Mouse (Mus musculus) WW6 (cell line): Measurements from ENCODE around the gene Hist1h4j.
"Not testable (repeated sequence)": the region's sequence is repeated elsewhere in the genome, so short reads cannot be mapped to it uniquely, and the experiment has no call there.

Experiments
- DNase-seq: peaks from one replicate; pipeline ENCODE4 v3.0.0-alpha.2; 2013; ENCODE audit warnings: low read depth, low spot score

Gene Hist1h4j

DNA sequence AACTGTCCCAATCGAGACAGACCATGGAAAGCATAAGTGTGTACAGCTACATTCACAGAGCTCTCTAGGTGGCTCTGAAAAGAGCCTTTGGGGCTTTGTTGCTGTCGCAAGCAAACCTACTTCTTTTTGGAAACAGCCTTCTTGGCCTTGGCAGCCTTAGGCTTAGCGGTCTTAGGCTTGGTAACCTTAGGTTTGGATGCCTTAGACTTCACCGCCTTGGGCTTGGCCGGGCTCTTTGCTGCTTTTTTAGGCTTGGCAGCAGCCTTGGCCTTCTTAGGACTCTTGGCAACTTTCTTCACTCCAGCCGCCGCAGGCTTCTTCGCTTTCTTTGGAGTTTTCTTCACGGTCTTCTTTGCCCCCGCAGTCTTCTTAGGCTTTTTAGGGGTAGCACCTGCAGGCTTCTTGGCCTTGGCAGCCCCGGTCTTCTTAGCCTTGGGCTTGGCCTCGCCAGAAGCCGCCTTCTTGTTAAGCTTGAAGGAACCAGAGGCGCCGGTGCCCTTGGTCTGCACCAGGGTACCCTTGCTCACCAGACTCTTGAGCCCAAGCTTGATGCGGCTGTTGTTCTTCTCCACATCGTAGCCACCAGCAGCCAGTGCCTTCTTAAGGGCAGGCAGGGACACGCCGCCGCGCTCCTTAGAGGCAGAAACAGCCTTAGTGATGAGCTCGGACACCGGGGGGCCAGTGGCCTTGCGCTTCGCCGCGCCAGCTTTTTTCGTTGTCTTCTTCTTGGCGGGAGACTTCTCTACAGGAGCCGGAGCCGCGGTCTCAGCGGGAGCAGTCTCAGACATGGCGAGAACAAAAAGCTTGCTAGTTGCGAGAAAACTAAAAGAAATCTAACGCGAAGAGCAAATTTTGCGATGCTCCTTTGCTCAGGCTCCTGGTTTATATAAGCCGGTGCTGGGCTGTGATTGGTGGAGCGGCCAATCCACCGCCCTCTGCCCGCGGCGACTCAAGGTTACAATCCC, 45.2 kb downstream of the Hist1h4j start, which contains the start of gene Hist1h1b:
Gene Hist1h1b, minus strand, starts transcription at position 859 of the 965 bp plus-strand sequence.
- DNase-seq = no peak

DNA sequence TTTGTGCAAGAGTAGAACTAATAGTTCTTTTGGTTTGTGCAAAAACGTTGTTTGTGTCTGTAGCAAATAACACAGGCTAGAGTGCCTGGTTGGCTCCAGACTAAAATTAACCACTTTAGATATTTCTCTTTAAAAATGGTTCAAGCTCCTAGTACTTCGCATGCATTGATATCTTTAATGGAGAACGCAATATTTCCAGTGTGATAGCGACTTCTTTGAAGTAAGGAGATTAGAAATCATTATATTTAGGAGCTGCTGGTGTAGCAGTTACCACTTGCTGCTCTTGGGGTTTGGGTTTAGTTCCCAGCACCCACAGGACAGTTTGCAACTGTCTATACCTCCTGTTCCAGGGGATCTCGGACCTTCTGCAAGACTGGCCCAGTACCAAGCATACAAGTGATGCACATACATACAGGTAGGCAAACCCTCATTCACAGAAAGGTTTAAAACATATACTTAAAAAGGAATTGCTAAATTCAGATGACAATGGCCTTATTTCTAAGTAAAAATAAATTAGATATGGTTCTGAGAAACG, 46.2 kb downstream of the Hist1h4j start:
- DNase-seq = no peak

DNA sequence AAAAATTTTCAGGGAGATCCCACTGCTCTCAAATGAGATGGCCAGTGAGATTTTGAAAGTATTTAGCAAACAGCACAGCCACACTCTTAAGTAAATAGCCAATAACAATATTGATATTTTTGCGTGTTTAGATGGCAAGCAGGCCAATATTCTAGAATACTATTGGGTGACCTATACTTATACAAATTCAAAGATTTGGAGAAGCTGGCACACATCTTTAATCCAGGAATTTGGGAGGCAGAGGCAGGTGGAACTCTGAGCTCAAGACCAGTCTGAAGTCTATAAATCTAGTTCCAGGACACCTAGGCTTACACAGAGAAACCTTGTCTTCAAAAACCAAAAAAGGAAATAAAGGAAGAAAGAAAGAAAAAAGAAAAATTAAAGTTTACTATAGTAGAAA, 46.8 kb downstream of the Hist1h4j start:
- no peak for DNase-seq

DNA sequence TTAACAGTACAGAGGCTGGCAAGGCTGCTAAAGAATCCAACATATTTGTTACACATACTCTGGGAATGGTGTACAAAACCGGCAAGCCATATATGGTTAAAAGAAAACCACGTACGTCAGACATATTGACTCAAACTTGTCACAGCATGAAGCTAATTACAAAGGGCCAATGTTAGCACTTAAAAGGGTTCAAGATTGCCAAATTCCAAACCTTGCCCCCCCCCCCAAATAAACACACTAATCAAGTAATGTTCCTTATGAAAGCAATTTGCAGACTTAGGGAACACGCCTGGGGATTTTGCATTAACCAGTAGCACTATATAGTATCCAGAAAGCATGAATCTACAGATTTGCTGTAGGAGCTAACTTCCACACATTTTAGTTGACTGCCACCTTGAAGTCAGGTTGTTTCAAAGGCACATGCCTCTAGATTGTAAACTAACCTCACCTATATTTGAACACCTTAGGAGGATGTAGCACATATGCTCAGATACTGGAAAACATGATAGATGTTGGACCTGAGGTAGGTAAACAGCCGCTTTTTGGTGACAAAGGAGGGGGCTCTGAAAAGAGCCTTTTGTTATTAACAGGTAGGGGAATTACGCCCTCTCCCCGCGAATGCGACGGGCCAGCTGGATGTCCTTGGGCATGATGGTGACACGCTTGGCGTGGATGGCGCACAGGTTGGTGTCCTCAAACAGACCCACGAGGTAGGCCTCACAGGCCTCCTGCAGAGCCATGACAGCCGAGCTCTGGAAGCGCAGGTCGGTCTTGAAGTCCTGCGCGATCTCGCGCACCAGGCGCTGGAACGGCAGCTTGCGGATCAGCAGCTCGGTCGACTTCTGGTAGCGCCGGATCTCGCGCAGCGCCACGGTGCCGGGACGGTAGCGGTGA, 47.7 kb downstream of the Hist1h4j start:
- not testable (repeated sequence) for DNase-seq

DNA sequence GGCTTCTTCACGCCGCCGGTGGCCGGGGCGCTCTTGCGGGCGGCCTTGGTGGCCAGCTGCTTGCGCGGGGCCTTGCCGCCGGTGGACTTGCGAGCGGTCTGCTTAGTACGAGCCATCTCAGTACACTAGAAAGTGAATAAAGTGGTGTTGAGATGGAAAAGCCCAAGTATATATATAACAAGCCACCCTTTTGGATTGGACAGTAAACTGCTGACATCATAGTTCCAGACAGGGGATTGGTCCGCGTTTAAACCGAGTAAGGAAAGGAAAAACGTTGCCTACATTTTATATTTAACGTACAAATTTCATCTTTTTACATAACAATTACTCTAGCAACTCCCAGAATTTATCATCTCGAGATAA, 48.4 kb downstream of the Hist1h4j start, which contains the start of gene Hist1h3i:
Gene Hist1h3i, minus strand, starts transcription at position 116 of the 363 bp plus-strand sequence.
- no peak for DNase-seq

DNA sequence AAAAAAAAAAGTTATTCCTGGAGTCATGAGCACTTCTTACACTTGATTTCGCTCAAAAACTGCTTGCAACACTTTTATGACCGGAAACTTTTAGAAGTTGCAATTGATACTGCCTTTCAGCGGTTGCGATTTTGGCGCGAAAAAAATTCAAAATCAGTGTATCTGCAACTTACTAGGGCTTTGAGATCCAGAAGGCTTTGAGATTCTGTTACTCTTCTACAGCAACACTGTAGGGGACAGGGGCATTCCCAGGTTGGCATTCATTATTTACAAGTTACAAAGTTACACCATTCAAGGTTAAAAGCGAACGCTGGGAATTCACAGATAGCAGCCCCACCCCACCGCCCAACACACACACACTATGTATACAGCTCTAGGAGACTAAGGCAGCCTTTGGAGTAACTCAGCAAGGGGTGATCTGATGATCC, 48.9 kb downstream of the Hist1h4j start:
- DNase-seq = no peak

DNA sequence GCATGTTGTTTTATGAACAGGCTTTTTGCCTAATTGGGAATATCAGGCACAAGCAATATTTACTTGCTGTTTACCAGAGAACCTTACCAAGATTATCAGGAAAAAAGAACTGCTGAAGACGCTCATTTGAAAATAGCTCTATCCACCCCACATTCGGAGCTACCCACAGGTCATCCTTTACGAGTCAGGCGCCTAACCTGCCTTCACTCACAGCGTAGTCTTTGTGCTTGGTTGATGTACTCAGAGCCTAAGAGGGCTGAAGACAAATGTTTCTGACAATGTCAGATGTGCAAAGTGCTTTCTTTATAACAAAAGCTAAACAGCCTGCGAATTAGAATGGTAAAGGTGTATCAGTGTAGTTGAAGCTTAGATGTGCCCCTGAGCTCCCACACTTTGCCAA, 49.4 kb downstream of the Hist1h4j start:
- DNase-seq = no peak
